ENCODE assay signal across 15 mouse cellular contexts in genomic region chr1:175582799-175583198, GRCm38 (mm10). TPM values are rescaled to one million over a fixed set of nuclear protein-coding genes. Genes with fewer than 3 reads are reported as not detected.
"Had no signal": no experiment of that assay in that cellular context is flagged by ENCODE, and none has a peak within 500 bp of the region (broad histone marks: within the 10 kb centered on the region; RNA-seq: fewer than 3 reads in every experiment).

No protein-coding gene starts in this region.

- H3K4me3 ChIP-seq: kidney, embryonic 15.5 days; limb, embryonic 12.5 days; limb, embryonic 15.5 days; midbrain, embryonic 12.5 days had no signal

- H3K27ac ChIP-seq: kidney, embryonic 15.5 days; limb, embryonic 12.5 days; limb, embryonic 15.5 days; liver, embryonic 14.5 days; macrophage; midbrain, embryonic 12.5 days had no signal

- DNase-seq: kidney, adult 8-10 months; kidney, postnatal 10 days; kidney, postnatal 36 days; liver, postnatal 0 days; lung, embryonic 14.5 days; thymus, adult 18-20 months; thymus, postnatal 14 days; thymus, postnatal 4 days had no signal

RNA-seq across cellular contexts. Expression of gene Kmo, which starts 37.4 kb away (rescaled TPM):
- total RNA-seq: left cerebral cortex, postnatal 10 days had no signal
